Mouse (Mus musculus) limb, embryonic 14.5 days (tissue): ENCODE data around the gene Gm10277. TPM values are rescaled to one million over a fixed set of nuclear protein-coding genes. Genes with fewer than 3 reads are reported as not detected.

Experiments
- ATAC-seq: fragments of 200-750 bp; cut with Nextera tagmentation; 2 replicates; pipeline ENCODE4 v1.8.0; 2017; ENCODE audit warnings: low read depth, moderate number of reproducible peaks, moderate TSS enrichment; ENCODE audit not compliant: low FRiP score
- DNase-seq: peaks from one replicate; pipeline ENCODE4 v3.0.0-alpha.2; 2015; ENCODE audit warnings: low spot score
- H3K27ac ChIP-seq: fragments of 300-500 bp; sonication (generic); replicated peaks from 2 replicates; pipeline ENCODE4 v1.5.1; 2014; ENCODE audit warnings: low read depth, mild to moderate bottlenecking, low read length, moderate library complexity, mixed read lengths
- H3K27me3 ChIP-seq: fragments of 300-500 bp; sonication (generic); 2 replicates; pipeline ENCODE4 v1.6.1; 2014; ENCODE audit warnings: low read length, mixed read lengths; ENCODE audit not compliant: control insufficient read depth, insufficient read depth
- H3K36me3 ChIP-seq: fragments of 300-500 bp; sonication (generic); 2 replicates; pipeline ENCODE4 v1.6.1; 2014; ENCODE audit warnings: mild to moderate bottlenecking, low read length, moderate library complexity, mixed read lengths; ENCODE audit not compliant: control insufficient read depth, insufficient read depth
- H3K4me1 ChIP-seq: fragments of 300-500 bp; sonication (generic); 2 replicates; pipeline ENCODE4 v1.6.1; 2014; ENCODE audit warnings: antibody characterized with exemption, low read length, mixed read lengths; ENCODE audit not compliant: control insufficient read depth, insufficient read depth
- H3K4me2 ChIP-seq: fragments of 300-500 bp; sonication (generic); replicated peaks from 2 replicates; pipeline ENCODE4 v1.6.1; 2014; ENCODE audit warnings: low read depth, mild to moderate bottlenecking, low read length, moderate library complexity; ENCODE audit not compliant: severe bottlenecking
- H3K4me3 ChIP-seq: fragments of 300-500 bp; sonication (generic); replicated peaks from 2 replicates; pipeline ENCODE4 v1.5.1; 2014; ENCODE audit warnings: low read length
- H3K9ac ChIP-seq: fragments of 300-500 bp; sonication (generic); 2 replicates; pipeline ENCODE4 v1.6.1; 2014; ENCODE audit warnings: mild to moderate bottlenecking, low read depth, low read length, moderate library complexity; ENCODE audit not compliant: severe bottlenecking
- H3K9me3 ChIP-seq: fragments of 300-500 bp; sonication (generic); 2 replicates; pipeline ENCODE4 v1.6.1; 2016; ENCODE audit warnings: low read length; ENCODE audit not compliant: control insufficient read depth
- POLR2A ChIP-seq: fragments of 200-500 bp; IDR thresholded peaks from 2 replicates; pipeline ENCODE4 v1.8.0; 2012; ENCODE audit warnings: inconsistent platforms, mild to moderate bottlenecking, moderate library complexity, borderline replicate concordance; ENCODE audit not compliant: insufficient read depth, insufficient read length; ENCODE audit errors: extremely low read depth
- WGBS: fragments of 180-500 bp; shearing (Covaris S2); extraction: QIAGEN DNeasy Blood & Tissue Kit; methylation state at CpG from one replicate; pipeline ENCODE4 v1.1.7; 2014; 5-methylcytosine and 5-hydroxymethylcytosine counted together
- polyA plus RNA-seq, 2 experiments: library from polyadenylated mRNA; depleted of rRNA in 1 of 2; stranded (reverse) in 1 of 2; unstranded in 1 of 2; fragments of >200 nt; fragmentation: Nextera tagmentation in 1 of 2; extraction: Ambion mirVana in 1 of 2; gene quantifications; 2 replicates each; pipeline versions ENCODE4 v1.2.1 to v1.2.3; 2012 to 2014

Gene Gm10277
- polyA plus RNA-seq, 2 experiments = 0.89 TPM; not detected in 1

- 57% methylated on average over 7 of the region's 7 CpGs for whole genome bisulfite sequencing
- no peaks in the 10 kb centered on the region for H3K9me3 ChIP-seq
- no peaks in the 10 kb centered on the region for H3K27me3 ChIP-seq
- no peak overlapping the region for H3K27ac ChIP-seq
- no peak overlapping the region for H3K4me2 ChIP-seq
- no peak for DNase-seq
- H3K36me3 ChIP-seq = peaks cover 66% of the 10 kb centered on the region
- peaks cover 4% of the 10 kb centered on the region; the same call in 1 of the 2 replicates for H3K4me1 ChIP-seq
- H3K4me3 ChIP-seq = no peak overlapping the region
- no peak for TF ChIP-seq POLR2A
- no peak overlapping the region for H3K9ac ChIP-seq
- no peak for ATAC-seq
These were observed 43.3 kb upstream of the Gm10277 start for GRCm38 (mm10) chr11:77830875-77831274.

GRCm38 (mm10) chr11:77829043-77829841 lies 41.7 kb upstream of the Gm10277 start:
- Histone ChIP-seq H3K36me3 (peaks cover 66% of the 10 kb centered on the region), H3K4me2 (no peak overlapping the region), H3K4me1 (peaks cover 4% of the 10 kb centered on the region; the same call in 1 of the 2 replicates), H3K9ac (no peak overlapping the region), H3K27ac (no peak overlapping the region), H3K27me3 (no peaks in the 10 kb centered on the region), H3K4me3 (no peak overlapping the region), H3K9me3 (no peaks in the 10 kb centered on the region)
- ATAC-seq = no peak
- WGBS = 80% methylated on average over 23 of the region's 23 CpGs
- DNase-seq = no peak
- no peak for TF ChIP-seq POLR2A

GRCm38 (mm10) chr11:77828163-77828562 lies 40.6 kb upstream of the Gm10277 start:
- no peak overlapping the region for H3K4me2 ChIP-seq
- H3K27me3 ChIP-seq = no peaks in the 10 kb centered on the region
- H3K36me3 ChIP-seq = peaks cover 67% of the 10 kb centered on the region
- ATAC-seq = no peak
- no peak overlapping the region for H3K4me3 ChIP-seq
- H3K4me1 ChIP-seq = peaks cover 4% of the 10 kb centered on the region; the same call in 1 of the 2 replicates
- no peaks in the 10 kb centered on the region for H3K9me3 ChIP-seq
- DNase-seq = no peak
- no peak overlapping the region for H3K27ac ChIP-seq
- no peak overlapping the region for H3K9ac ChIP-seq
- WGBS = 93% methylated on average over 5 of the region's 5 CpGs
- TF ChIP-seq POLR2A = no peak

- Histone ChIP-seq H3K27ac (no peak overlapping the region), H3K4me2 (no peak overlapping the region), H3K4me1 (peaks cover 4% of the 10 kb centered on the region; the same call in 1 of the 2 replicates), H3K9me3 (no peaks in the 10 kb centered on the region), H3K4me3 (no peak overlapping the region), H3K36me3 (peaks cover 59% of the 10 kb centered on the region), H3K9ac (no peak overlapping the region), H3K27me3 (no peaks in the 10 kb centered on the region)
- peak; percentile 42; the same call in 1 of the 2 replicates for ATAC-seq
- 53% methylated on average over 18 of the region's 18 CpGs for WGBS
- no peak for TF ChIP-seq POLR2A
- DNase-seq = peak; percentile 68
These were observed 39.9 kb upstream of the Gm10277 start for GRCm38 (mm10) chr11:77827241-77827995.

GRCm38 (mm10) chr11:77826311-77826710 lies 38.8 kb upstream of the Gm10277 start:
- Histone ChIP-seq H3K4me2 (no peak overlapping the region), H3K4me1 (peaks cover 4% of the 10 kb centered on the region; the same call in 1 of the 2 replicates), H3K9ac (no peak overlapping the region), H3K4me3 (no peak overlapping the region), H3K27ac (no peak overlapping the region), H3K9me3 (no peaks in the 10 kb centered on the region), H3K27me3 (no peaks in the 10 kb centered on the region), H3K36me3 (peaks cover 57% of the 10 kb centered on the region)
- ATAC-seq (no peak), DNase-seq (no peak)
- no peak for TF ChIP-seq POLR2A
- 41% methylated on average over 3 of the region's 3 CpGs for WGBS
